Mouse (Mus musculus) urinary bladder, adult 18-20 months (tissue): ENCODE results near the gene Dtl.

Experiments used
- DNase-seq, 2 experiments: peaks; one replicate each; pipeline ENCODE4 v3.0.0; 2022; ENCODE audit warnings: low spot score in 2 of 2, mixed read lengths in 2 of 2

The Dtl gene

DNA sequence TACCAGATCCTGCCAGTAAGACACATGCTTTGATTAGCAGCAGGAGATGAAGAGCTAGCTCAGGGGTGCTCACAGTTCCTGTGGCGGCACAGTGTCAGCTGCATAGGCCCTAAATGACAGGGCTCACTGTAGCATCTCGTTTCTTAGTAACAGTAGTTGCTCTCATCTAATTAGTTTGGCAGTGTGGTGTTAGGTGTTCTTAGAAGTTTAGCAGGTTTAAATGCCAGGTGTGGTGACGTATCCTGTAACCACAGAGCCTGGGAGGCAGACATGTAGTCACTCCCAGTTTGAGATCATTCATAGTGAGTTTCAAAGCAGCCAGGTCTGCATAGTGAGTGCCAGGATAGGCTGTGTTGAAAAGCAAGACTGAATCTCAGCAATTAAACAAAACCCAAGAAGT, 4.2 kb upstream of the Dtl start:
- no peak for DNase-seq

DNA sequence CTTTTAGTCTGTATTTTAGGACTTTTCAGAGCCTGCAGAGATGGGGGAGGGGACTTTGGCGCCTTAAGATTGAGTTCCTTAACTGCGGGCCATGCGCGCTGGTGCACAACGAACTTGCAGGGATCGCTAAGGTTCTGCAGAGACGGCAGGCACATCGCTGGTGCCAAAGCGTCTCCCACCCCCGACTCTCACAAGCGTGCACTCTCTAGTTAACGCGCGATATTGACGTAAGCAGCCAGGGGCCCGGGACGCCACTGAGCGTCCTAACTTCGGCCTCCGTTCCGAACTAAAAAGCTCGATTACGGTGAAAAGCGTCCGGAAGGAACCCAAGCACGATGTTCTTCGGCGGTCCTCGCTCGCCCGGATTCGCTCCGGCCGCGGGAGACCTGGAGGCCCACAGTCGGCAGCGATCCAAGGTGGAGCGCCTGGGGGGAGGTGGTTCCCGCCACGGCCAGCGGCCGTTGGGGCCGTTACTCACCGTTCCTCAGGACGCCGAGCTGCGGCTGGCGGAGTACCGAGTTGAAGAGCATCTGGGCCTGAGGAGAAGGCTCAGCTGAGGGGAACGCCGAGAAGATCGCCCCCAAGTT, 380 bp downstream of the Dtl start:
- no peak for DNase-seq

DNA sequence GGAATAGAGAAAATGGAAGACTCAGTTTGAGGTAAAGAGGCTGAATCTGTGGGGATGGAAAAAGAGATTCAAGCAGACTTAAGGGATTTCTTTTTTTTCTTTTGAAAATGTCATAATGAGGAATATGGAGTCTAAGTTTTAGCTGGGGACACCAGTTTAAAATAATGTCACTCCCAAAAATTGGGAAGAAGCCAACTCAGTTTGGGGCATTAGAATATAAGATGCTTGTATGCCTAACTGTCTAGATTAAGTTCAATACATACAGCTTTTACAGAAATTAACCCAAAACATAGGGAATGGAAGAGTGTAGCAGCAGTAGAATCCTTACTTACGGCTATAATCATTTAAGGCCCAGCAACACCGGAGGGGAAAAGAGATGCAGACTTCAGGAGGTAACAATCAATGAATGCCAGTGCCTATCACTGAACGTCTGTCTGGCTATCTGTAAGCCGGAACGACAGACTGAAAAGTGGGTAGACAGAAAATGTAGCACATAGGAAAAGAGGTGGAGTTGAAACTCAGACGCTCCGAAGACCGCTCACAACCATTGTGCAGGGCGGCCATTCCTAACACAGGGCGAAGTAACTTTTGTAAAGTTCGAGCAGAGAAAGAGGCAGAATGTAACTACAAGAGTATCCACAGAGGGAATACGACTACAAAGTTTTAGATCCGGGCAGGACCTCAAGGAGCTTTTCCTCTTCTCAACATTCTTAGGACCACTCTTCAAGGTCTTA, 1.3 kb downstream of the Dtl start:
- no peak for DNase-seq

DNA sequence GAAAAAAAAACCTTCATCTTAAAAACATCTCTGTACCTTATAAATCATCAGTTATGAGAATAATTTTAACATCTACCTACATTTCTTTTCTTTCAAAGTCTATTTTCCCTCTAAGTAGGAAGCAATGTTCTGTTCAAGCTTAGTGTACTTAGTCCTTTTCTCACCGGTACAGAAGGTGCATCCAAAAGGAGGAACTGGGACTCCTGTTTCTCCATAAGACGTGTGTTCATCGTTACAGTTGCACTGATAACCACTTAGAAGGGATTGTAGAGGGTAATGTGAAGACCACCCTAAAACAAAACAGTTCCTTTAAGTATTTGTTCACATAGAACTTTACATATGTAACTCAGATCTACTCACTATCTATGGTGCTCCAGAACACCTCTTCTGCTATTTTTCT, 4.9 kb downstream of the Dtl start:
- DNase-seq = no peak

DNA sequence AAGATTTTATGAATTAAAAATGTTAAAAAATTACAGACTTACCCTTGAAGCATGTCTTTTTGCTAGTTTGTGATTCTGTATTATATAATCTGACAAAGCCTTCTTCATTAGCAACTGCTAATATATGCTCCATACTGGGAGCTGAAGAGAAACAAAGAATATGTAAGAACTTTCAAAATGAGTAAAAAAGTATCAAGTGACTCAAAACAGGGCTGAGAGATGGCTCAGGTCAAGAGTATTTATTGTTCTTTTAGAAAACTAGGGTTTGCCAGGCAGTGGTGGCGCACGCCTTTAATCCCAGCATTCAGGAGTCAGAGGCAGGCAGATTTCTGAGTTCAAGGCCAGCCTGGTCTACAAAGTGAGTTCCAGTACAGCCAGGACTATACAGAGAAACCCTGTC, 5.7 kb downstream of the Dtl start:
- no peak for DNase-seq

DNA sequence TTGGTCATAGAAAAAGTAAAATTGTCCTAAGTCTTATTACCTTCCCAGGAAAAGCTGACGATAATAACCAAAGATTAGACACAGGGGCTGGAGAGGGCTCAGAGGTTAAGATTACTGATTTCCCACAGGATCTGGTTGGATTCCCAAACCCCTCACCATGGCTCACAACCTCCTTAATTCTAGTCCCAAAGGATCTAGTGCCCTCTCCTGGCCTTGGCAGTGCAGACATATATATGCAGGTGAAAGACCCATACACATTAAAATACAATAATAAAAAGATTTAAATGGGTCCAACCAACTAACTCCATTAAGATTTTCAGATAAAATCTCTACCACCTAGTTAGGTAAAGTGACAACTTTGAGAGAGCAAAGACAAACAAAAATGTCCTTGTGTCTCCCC, 7.5 kb downstream of the Dtl start:
- no peak for DNase-seq

DNA sequence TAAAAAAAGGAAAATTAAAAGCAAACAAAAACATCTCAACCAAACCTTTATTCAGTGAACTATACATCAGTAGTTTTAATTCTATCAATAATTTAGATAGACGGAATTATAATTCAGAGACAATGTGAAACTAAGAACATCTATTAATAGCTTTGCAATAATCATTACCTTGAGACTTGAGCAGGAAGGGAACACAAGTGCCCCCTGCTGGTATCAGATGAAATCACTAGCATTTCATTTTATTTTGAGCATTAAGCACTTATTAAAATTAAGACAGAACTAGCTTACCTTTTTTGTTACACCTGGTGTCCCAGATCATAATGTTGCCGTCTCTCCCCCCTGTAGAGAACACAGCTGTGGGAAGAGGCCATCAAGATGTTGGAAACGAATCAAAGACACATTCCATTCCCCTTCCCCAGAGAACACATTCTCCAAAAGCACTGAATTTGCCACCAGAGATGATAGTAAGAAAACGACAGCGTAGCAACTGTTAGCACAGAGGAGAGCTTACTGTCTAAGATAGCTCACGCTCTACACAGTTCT, 12.4 kb downstream of the Dtl start:
- DNase-seq = no peak

DNA sequence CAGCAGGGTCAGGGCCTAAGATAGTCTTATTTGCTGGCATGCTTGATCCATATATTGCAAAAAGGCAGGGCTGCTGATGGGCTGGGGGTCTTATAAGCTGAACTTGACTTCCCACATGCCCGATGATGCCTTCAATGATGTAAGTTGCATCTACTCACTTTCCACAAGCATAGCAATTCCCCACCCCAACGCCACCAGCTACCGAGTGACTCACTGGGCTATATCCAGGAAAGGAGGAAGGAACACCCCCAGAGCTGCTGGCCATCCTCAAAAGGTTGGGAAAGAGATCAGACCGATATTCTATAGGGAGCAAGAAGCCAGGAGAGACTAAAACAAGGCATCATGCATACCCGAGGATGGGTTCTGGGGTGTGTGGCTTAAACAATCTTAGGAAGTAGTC, 15.6 kb downstream of the Dtl start:
- DNase-seq = no peak

DNA sequence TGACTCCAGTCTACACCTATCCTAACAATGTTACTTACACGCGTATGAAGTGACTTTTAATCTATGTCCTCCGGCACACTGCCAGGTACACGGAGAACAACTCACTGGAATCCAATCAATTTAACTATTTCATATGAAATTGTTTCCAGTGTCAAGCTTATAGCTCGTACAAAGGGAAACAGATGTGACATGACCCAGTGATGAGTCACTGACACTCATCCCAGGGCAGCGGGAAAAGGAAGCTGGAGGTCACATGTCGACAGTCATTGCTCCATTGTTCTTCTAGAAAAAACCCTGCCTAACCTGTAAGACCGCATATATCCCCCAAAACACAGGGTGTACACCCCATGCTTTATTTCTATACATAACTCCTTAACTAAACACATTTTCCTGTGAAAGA, 18.2 kb downstream of the Dtl start:
- no peak for DNase-seq

DNA sequence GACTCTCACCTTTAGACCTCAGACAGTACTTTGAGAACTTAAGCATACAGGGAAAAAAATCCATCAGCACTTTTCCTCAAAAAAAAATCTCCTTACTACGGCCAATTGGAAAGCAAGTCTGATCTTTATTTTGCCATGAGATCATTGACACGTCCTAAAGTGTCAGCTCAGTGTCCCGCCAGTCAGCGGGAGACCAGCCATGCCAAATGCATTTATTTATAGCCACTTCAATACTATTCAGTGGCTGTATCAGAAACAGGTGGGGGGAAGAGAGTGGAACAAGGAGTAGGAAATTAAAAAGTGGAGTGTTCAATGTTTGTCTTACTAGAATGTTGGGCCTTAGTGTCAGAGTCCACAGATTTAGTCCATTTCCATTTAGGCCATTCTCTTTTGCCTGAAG, 24.6 kb downstream of the Dtl start:
- no peak for DNase-seq

DNA sequence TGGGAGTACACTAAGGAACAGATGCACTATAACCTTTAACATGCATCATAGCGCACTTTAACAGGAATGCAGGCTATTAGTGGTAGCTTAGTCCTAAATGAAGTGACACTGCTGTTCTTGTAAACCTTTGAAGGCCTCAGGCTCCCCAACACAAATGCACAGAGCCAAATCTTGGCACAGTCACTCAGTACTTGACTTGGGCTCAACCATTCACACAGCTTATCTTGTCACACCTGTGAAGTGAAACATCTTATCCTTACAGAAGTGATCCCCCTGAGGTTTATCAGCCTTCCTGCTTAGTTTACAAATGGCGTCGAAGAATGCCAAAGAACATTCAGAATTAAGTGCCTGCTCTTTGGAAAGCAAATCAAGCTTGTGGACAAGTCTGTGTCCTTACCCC, 31.6 kb downstream of the Dtl start:
- no peak for DNase-seq

DNA sequence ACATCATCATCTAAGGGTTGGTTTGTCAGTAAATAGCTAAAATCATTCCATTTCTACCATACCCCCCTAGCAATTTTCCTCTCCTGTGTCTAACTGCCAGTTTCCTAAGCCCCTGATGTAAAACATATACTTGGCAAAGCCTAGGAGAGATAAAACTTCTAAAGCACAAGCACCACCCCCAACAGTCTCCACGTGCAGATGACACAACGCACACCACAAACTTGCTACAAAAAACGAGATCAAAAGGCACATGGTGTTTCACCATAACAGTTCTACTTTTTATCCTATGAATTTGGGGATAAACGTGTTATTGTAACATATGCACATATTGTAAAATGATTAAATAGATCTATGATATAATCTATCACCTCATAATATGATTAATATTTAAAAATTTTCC, 33.7 kb downstream of the Dtl start:
- DNase-seq = no peak

DNA sequence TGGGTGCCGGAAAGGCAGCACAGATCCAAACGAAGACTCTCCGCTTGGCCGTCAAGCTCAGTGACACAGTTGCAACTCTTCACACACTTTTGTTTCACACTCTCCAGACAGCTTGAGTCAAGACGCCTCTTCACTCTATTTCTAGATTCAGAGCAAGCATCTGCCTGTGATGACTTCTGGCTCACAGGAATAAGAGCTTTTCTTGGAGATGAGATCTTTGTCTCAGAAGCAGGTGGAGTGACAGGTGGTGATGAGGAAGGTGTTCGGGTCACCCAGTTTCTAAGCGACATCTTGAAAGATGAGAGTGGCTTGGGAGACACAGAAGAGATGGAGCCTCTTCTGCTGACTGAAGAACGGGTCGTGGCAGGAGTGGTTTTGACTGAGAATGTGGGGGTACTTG, 34.3 kb downstream of the Dtl start:
- no peak for DNase-seq

DNA sequence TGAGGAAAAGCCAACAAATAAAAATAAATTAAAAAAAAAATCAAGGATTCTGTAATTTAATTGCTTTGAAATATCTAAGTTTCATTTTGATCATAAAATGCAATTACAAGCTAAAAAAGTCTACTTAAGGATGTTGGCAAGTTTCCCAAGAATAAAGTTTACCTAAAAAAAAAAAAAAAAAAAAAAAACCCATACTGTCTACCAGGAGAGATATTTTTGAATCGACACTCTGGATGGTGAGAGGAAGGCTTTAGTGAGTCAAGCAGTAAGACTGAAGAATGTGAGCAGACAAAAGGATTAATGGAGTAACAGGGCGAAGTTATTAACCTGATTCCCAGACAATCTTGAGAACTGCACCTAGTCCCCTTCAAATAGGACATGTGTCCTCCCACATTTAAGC, 35.0 kb downstream of the Dtl start:
- DNase-seq = no peak

DNA sequence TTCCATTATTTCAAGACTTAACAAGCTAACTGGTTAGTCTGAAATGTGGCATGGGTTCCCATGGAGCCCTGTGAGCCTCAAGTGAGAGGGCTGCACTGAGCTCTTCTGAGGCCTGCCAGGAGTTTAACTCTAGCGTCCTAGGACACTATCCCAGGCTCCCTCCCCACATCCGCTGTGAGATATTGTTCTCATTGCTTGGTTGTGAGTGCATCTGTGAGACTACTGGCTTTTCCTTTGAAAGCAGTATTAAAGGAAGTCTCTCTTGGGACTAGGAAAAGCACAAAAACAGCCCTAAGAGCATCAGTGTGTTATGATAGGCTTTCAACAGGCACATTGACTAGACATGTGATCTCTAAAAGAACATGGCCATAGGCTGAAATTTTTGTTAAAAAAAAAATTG, 40.4 kb downstream of the Dtl start:
- no peak for DNase-seq

DNA sequence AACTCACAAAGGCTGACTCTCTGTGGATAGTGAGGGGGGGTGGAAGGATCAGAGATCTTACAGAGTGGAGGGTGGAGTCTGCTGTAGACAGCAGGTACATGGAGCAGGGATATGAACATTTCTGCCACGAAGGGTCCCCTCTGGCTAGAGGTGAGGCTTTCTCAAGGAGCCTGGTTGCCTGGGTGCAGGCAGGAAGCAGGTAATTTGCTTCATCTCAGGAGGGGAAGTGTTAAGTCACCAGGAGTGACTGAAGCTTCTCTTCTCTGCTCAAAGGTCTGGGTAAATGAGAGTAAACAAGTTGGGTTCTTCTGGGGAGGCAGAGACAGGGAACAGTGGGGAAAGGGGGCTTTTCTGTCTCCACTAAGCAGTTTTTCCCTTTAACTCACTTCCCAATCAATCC, 44.3 kb downstream of the Dtl start:
- no peak for DNase-seq

DNA sequence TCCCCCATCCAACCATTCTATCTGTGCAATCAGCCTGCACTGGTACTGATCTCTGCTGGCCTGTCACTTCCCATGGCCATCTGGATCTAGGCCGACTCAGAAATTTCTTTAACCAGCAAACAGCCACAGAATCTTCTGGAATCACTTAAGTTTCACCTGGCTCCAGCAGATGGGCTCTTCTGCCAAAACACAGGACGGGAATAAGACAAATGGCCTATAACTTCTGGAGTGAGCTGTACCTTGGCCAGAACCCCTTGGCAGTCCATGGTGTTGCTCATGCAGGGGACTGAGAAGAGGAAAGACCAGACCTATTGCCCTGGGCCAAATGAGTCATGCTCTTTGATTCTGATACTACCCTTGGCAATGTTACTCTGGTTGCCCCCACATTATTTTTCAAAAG, 45.9 kb downstream of the Dtl start:
- DNase-seq = peak in 1 of 2 experiments; percentile 36

DNA sequence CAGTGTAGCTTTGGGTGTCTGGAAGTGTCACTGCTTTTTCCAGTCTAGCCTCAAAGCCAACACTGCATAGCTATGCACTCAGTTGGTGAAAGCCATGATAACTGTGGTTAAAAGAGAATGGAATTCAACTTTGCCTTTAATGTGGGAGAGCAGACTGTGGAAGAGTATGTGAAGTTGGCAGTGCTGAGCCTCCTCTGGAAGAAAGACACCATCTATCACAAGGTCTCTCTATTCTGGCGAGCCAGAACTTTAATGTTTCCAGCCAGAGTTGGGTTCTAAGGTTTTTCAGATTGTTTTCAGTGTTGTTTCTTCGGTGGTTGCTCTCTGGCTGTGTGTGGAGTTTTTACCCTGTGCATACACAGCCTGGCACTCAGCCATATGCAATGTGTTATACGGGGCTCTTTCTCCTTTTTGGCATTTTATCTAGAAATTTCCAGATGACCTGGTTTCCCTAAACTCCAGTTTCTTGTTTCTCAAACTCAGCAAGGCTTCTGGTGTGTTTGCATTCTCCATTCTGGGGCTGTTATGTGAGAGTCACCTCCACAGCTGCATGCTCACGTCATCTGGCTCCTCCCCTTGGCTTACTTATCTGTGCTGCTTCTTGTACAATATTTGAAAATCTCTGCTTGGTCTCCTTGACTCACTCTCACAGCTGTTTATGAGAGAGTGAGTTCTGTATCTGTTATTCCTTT, 47.3 kb downstream of the Dtl start:
- no peak for DNase-seq

DNA sequence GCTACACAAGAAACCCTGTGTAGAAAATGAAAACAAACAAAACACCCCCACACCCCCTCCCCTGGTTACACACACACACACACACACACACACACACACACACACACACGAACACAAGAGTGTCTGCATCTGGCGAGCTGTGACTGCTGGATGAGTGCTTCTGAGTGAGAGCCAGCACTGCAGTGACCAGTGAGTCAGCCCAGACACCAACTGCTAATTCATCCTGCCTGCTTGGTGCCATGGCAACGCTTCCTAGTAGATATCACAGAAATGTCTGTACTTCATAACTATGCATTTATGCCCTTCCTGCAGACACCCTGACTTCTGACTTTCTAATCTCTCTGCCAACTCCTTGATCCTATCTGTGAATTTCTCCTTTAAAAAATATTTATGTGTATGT, 48.3 kb downstream of the Dtl start:
- DNase-seq = no peak

DNA sequence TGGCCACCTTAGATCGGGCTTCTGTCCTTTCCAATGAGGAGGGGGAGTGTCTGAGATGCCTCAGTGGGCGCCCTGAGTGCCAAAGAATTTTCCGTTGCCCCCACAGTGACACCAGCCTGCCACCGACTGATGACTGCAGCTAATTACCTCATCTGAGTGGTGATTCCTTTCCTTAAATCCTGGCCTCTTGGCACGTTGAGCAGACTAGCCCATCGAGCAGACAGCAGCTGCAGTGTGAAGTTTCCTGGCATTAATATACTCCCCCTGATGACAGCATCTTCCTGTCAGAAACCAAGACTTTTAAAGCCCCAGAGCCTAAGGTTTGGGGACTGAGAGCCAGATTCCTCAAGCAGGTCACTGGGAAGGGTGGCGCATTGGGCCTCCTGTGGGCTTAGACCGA, 53.9 kb downstream of the Dtl start:
- DNase-seq = no peak

DNA sequence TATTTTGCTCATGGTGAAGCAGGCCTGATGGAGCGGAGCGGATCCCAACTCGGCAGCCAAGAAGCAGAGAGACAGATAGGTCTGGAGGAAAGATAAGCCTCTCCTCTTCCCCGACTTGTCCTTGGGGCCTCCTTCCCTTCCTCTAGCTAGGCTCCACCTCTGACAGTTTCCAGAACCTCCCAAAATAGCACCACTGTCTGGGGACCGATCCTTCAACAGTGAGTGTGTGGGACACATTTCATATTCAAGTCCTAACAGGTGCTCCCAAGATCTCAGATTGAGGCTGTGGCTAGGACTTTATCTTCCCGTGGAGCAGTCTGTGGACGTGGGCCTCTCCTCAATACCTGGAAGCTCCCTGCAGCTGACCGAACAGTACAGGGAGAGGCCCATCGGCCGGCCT, 54.7 kb downstream of the Dtl start:
- no peak for DNase-seq

DNA sequence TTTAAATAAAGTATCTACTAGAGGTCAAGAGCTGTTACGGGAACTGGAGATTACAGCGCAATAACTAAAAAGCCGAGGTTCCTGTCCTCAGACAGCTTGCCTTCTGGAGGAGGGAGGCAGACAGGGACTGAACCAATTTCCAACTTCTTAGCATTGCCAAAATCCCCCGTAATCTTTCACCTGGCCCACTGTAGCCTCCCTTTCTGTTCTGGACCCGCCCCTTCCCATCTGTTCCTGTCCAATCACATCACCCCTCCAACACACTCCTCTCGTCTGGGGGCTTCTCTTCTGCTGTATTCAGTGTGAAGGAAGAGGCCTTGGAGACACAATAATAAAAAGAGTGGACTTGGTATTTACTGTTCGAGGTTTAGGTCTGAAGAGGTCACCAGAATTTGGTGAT, 55.1 kb downstream of the Dtl start:
- DNase-seq = no peak
